Mouse (Mus musculus): Measurements from ENCODE around the gene Iqcf5.

- TF ChIP-seq CTCF (IDR thresholded peaks at IDR 0.05; ENCODE audit: insufficient read depth, low read depth, low read length) (no peak), POLR2A (IDR thresholded peaks at IDR 0.05; ENCODE audit: insufficient read depth, low read depth, low read length) (no peak)
These were observed 39.3 kb upstream of the Iqcf5 start for GRCm38 (mm10) chr9:106475046-106475445.

Data from olfactory bulb, adult 2 months (tissue).